Mouse (Mus musculus): ENCODE results near the gene Ric1.

- TF ChIP-seq CTCF (IDR thresholded peaks at IDR 0.05; ENCODE audit: control insufficient read depth, insufficient read depth, insufficient read length), result no peak
- TF ChIP-seq USF1 (IDR thresholded peaks at IDR 0.05; ENCODE audit: low read depth), result no peak
- TF ChIP-seq MYOD1 (IDR thresholded peaks at IDR 0.05; ENCODE audit: control insufficient read depth, insufficient read length, low read depth), result no peak
- no peak for TF ChIP-seq MAX (IDR thresholded peaks at IDR 0.05)
- no peak for TF ChIP-seq CEBPB (IDR thresholded peaks at IDR 0.05; ENCODE audit: low read depth)
- no peak for TF ChIP-seq MYOG (IDR thresholded peaks at IDR 0.05; ENCODE audit: control insufficient read depth, extremely low read depth, insufficient read length)
Measured at GRCm38 (mm10) chr19:29522445-29523229, 555 bp downstream of the Ric1 start.
